Mouse (Mus musculus) testis, adult 2 months (tissue): Measurements from ENCODE around the gene Rabif.

Experiments used
- CTCF ChIP-seq: fragments of 200-500 bp; IDR thresholded peaks from 2 replicates; pipeline ENCODE4 v1.5.1; 2012; ENCODE audit warnings: low read depth, mild to moderate bottlenecking, inconsistent platforms, low read length, moderate library complexity; ENCODE audit not compliant: control insufficient read depth, insufficient read depth, insufficient replicate concordance
- POLR2A ChIP-seq: fragments of 200-500 bp; IDR thresholded peaks from 2 replicates; pipeline ENCODE4 v1.6.1; 2012; ENCODE audit warnings: low read depth, mild to moderate bottlenecking, inconsistent platforms, low read length, moderate library complexity; ENCODE audit not compliant: control insufficient read depth

- TF ChIP-seq CTCF: no peak
- TF ChIP-seq POLR2A: no peak
Observed at GRCm38 (mm10) chr1:134521163-134521562, 26.7 kb downstream of the Rabif start.
